Mouse (Mus musculus) lung, embryonic 16.5 days (tissue): Measurements from ENCODE around the gene Prr5. TPM values are rescaled to one million over a fixed set of nuclear protein-coding genes. Genes with fewer than 3 reads are reported as not detected.

ENCODE experiments used
- ATAC-seq: fragments of 200-750 bp; cut with Nextera tagmentation; 2 replicates; pipeline ENCODE4 v1.8.0; 2017; ENCODE audit warnings: low read depth, mild to moderate bottlenecking, moderate library complexity
- H3K27ac ChIP-seq: fragments of 300-500 bp; sonication (generic); 2 replicates; pipeline ENCODE4 v1.5.1; 2014; ENCODE audit warnings: mild to moderate bottlenecking, control low read depth, low read length
- H3K27me3 ChIP-seq: fragments of 300-500 bp; sonication (generic); 2 replicates; pipeline ENCODE4 v1.6.1; 2014; ENCODE audit warnings: low read depth, low read length, mixed read lengths; ENCODE audit not compliant: control insufficient read depth, insufficient read depth
- H3K36me3 ChIP-seq: fragments of 300-500 bp; sonication (generic); 2 replicates; pipeline ENCODE4 v1.6.1; 2014; ENCODE audit warnings: low read length; ENCODE audit not compliant: control insufficient read depth, insufficient read depth
- H3K4me1 ChIP-seq: fragments of 300-500 bp; sonication (generic); replicated peaks from 2 replicates; pipeline ENCODE4 v1.6.1; 2014; ENCODE audit warnings: low read length, mixed read lengths; ENCODE audit not compliant: control insufficient read depth, insufficient read depth
- H3K4me2 ChIP-seq: fragments of 300-500 bp; sonication (generic); 2 replicates; pipeline ENCODE4 v1.6.1; 2014; ENCODE audit warnings: low read depth, low read length, control low read depth
- H3K4me3 ChIP-seq: fragments of 300-500 bp; sonication (generic); 2 replicates; pipeline ENCODE4 v1.5.1; 2014; ENCODE audit warnings: mild to moderate bottlenecking, low read length, control low read depth
- H3K9ac ChIP-seq: fragments of 300-500 bp; sonication (generic); 2 replicates; pipeline ENCODE4 v1.6.1; 2014; ENCODE audit warnings: low read length, control low read depth
- H3K9me3 ChIP-seq: fragments of 300-500 bp; sonication (generic); 2 replicates; pipeline ENCODE4 v1.6.1; 2016; ENCODE audit warnings: low read length; ENCODE audit not compliant: control insufficient read depth
- WGBS: fragments of 180-500 bp; shearing (Covaris S2); extraction: QIAGEN DNeasy Blood & Tissue Kit; methylation state at CpG from one replicate; pipeline ENCODE4 v1.1.7; 2014; 5-methylcytosine and 5-hydroxymethylcytosine counted together
- polyA plus RNA-seq: library from polyadenylated mRNA; unstranded; fragments of >200 nt; fragmentation: Nextera tagmentation; extraction: Ambion mirVana; gene quantifications from 2 replicates; pipeline ENCODE4 v1.2.1, GENCODE M21; 2015

The Prr5 gene
- polyA plus RNA-seq, 1 experiment from 2014 or later = 18.3 TPM

DNA sequence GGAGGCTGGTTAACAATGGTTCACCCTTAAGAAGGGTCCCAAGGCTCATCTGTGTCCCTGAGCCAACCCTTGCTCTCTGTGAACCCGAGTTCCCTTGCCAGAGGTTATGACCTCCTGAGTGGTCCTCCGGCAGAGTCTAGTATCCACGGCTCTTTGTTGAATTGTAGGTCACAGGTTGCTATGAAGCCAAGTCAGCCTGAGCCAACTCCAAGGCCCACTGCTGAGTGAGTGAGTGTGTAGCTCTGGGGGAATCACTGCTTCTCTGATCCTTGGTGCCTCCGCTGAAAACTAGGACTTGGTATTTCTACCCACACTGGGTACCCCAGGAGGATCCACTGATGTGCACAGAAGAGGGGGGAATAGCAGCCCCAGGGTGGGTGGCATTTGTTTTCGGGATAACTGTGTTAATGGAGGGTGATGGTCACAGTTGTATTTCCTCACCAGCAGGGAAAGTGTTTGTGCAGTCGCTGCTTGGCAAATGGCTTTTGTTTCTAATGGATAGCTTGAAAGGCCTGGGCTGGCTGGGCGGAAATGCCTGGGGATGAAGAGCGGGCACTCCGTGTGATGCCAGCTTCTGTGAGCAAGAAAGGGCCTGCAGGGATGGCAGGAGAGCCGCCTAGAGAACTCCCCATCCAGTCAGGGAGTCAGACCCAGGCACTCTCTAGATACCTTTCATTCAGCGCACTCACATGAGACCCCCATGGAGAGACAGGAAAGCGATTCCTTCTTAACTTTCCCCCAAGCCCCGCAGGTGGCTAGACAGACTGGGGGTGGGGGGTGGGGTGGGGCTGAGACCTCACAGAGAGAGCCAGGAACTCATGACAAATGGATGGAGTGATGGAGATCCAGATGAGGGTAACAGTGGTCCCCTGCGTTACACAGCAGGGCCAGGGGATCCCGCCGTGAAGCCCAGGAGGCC lies 4.6 kb upstream of the Prr5 start:
- no peaks in the 10 kb centered on the region for H3K9me3 ChIP-seq
- H3K4me2 ChIP-seq = no peak overlapping the region
- ATAC-seq = no peak
- H3K4me1 ChIP-seq = peaks cover 11% of the 10 kb centered on the region
- H3K27ac ChIP-seq = no peak overlapping the region
- no peak overlapping the region for H3K4me3 ChIP-seq
- no peaks in the 10 kb centered on the region for H3K36me3 ChIP-seq
- 42% methylated on average over 16 of the region's 16 CpGs for WGBS
- H3K27me3 ChIP-seq = peaks cover 2% of the 10 kb centered on the region; the same call in 1 of the 2 replicates
- no peak overlapping the region for H3K9ac ChIP-seq

DNA sequence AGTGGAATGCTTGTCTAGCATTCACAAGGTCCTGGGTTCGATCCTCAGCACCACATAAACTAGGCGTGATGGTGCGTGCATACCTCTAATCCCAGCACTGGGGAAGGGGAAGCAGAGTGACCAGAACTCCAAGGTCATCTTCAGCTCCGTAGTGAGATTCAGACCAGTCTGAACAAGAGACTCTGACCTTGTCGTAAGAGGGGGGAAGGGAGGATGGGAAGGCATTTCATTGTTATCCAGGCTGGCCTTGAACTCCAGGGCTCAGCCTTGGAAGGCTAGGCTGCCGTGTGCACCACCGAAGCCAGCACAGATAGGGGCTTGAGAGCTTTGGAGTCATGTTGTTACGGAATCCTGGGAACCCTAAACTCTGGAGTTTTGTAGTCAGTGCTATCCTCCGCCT lies 3.8 kb upstream of the Prr5 start:
- Histone ChIP-seq H3K9me3 (no peaks in the 10 kb centered on the region), H3K36me3 (no peaks in the 10 kb centered on the region), H3K4me2 (no peak overlapping the region), H3K9ac (no peak overlapping the region), H3K27me3 (peaks cover 2% of the 10 kb centered on the region; the same call in 1 of the 2 replicates), H3K4me1 (peaks cover 11% of the 10 kb centered on the region), H3K27ac (no peak overlapping the region), H3K4me3 (no peak overlapping the region)
- WGBS = 67% methylated on average over 9 of the region's 9 CpGs
- ATAC-seq = no peak

DNA sequence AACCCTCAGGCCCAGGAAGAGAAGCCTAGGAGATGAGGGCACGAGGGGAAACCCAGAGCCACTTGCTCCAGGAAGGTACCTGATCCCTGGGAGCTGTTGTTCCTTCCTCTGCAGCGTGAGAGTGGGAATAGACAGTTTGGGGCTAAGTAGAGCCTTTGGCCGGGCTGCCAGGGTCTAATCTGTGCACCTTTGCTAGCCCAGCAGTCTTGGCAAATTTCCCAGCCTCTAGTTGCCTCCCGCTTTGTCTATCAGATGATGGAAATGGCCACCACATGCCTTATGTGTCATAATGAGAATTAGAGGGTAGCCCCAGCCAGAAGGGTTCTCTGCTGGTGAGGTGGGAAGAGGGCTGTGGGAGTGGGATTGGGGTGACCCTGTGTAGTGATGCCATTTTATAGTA lies 3.4 kb upstream of the Prr5 start:
- no peak overlapping the region for H3K27ac ChIP-seq
- 38% methylated on average over 4 of the region's 4 CpGs for WGBS
- H3K9ac ChIP-seq = no peak overlapping the region
- peaks cover 2% of the 10 kb centered on the region; the same call in 1 of the 2 replicates for H3K27me3 ChIP-seq
- no peak overlapping the region for H3K4me2 ChIP-seq
- no peak for ATAC-seq
- no peak overlapping the region for H3K4me3 ChIP-seq
- no peaks in the 10 kb centered on the region for H3K9me3 ChIP-seq
- no peaks in the 10 kb centered on the region for H3K36me3 ChIP-seq
- peaks cover 11% of the 10 kb centered on the region for H3K4me1 ChIP-seq

DNA sequence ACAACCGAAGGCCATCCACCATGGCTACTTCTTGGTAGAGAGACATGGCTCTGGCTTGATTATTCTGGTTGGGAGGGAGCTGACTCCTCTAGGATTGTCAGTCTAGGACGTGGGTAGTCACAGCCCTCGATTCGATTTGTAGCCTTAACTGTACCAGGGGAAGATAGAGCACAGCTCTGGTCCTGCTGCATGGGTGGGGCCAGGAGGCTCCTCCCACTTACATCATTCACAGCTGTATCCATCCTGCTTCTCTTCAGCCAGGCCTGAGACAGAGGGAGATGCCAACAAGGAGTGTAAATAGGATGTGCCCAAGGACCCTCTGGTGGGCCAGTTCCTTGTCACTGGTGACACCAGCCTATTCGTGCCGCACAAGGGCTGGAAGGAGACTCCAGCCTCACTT lies 1.8 kb upstream of the Prr5 start:
- H3K4me2 ChIP-seq = no peak overlapping the region
- no peak overlapping the region for H3K27ac ChIP-seq
- peaks cover 13% of the 10 kb centered on the region for H3K4me1 ChIP-seq
- peaks cover 2% of the 10 kb centered on the region; the same call in 1 of the 2 replicates for H3K27me3 ChIP-seq
- WGBS = 80% methylated on average over 6 of the region's 6 CpGs
- no peak for ATAC-seq
- no peaks in the 10 kb centered on the region for H3K9me3 ChIP-seq
- no peak overlapping the region for H3K9ac ChIP-seq
- H3K4me3 ChIP-seq = no peak overlapping the region
- no peaks in the 10 kb centered on the region for H3K36me3 ChIP-seq

DNA sequence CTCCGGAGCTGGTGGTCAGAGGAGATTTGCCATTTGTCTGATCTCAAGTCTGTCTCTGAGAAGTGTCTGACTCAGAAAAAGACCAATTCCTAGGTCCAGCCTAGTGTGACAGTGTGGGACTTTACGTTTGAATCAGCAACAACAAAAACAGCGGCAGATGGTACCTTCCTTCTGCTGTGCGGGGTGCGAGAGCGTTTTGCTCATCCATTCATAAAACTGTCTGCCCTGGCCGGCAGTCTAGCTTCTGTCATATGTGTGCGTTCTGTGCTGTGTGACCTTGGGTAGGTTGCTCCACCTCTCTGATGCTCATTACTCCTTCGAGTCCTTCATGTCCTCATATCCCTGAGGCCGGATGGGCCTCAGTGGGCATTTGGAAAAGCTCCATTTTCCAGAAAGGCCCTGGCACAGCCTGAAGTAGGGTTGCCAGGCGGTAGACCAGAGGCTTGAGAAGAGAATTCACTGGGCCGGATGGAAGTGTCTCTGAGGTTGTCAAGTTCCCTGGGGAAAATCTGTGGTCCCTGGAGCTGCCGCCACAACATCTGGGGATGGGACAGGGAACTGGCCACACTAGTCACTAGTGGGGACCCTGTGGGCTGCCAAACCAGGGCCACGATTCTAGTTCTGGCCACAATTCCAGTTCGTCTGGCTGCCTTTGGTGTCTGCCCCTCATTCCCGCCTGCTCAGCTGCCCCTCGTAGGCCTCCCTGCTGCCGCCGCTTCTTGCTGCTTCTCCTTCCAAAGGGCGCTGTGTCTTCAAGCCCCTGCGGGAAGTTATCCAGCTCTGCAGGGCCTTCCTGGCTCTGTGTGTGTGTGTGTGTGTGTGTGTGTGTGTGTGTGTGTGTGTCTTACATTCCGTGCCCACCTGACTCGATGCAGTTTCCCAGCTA lies 594 bp downstream of the Prr5 start:
- Histone ChIP-seq H3K4me2 (no peak overlapping the region), H3K4me1 (peaks cover 3% of the 10 kb centered on the region; the same call in 1 of the 2 replicates), H3K9me3 (no peaks in the 10 kb centered on the region), H3K4me3 (no peak overlapping the region), H3K36me3 (no peaks in the 10 kb centered on the region), H3K27ac (no peak overlapping the region), H3K27me3 (no peaks in the 10 kb centered on the region; the same call in 1 of the 2 replicates), H3K9ac (no peak overlapping the region)
- WGBS = 78% methylated on average over 23 of the region's 23 CpGs
- no peak for ATAC-seq

DNA sequence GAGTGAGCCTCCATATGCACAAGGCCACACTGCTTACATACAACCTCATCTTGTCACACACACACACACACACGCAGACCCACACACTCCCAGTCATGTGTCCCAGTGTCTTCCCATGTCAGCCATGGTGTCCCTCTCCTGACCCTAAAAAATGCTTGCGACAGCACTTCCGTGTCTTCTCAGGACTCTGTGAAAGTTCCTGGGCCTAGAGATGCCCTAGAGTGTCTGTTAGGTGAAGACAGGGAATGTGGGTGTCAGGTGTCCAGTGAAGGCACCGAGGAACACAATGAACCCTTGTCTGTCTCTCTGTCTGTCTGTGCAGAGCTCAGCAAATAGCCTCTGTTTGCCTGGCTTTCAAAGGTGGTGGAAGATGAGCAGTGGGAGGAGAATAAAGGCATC lies 1.2 kb downstream of the Prr5 start:
- Histone ChIP-seq H3K4me1 (peaks cover 3% of the 10 kb centered on the region; the same call in 1 of the 2 replicates), H3K27ac (no peak overlapping the region), H3K36me3 (no peaks in the 10 kb centered on the region), H3K4me3 (no peak overlapping the region), H3K27me3 (no peaks in the 10 kb centered on the region), H3K9ac (no peak overlapping the region), H3K4me2 (no peak overlapping the region), H3K9me3 (no peaks in the 10 kb centered on the region)
- no peak for ATAC-seq
- WGBS = 62% methylated on average over 4 of the region's 4 CpGs

DNA sequence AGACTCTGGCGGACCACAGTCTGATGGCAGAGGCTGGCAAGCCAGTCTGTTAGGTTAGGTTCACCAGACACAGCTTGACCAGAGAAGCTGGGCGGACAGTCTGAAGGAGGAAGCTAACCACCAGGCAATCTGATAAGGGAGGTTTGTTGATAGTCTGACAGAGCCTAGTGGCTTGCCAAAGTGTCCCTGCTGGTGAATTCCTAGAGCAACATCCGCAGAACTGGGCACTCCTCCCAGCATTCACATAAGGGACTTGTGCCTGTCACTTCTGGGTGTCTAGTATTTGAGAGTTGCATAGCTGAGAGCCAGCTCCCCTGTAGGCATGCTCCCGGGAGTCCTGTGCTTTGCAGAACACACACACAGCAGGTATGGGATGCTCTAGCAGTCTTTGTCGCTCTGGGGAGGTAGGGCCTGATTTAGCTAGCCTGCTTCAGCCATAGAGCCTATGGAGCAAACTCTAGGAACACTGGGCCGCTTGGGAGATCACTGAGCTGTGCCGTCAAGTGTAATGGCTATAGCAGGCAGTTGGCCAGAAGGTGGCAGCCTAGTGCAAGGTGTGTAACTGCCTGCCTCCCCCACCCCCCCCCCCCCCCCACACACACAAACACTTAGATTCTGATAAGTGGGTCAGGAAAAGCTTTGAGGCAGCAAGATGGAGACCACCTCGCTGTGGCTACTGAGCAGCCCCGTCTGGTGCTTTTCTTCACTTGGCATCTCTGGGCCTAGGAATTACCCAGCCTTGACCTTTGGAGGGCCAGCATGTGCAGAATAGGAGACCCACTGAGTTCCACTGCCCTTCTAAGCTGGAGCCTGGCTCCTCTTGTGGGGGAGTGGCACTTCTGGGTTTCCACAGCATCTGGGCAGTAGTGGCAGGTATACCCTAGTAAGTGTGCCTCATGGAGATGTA lies 2.2 kb downstream of the Prr5 start:
- Histone ChIP-seq H3K9me3 (no peaks in the 10 kb centered on the region), H3K4me3 (no peak overlapping the region), H3K27ac (no peak overlapping the region), H3K27me3 (no peaks in the 10 kb centered on the region), H3K36me3 (no peaks in the 10 kb centered on the region), H3K4me2 (no peak overlapping the region), H3K4me1 (peaks cover 3% of the 10 kb centered on the region; the same call in 1 of the 2 replicates), H3K9ac (no peak overlapping the region)
- ATAC-seq = peak; percentile 69
- 31% methylated on average over 9 of the region's 9 CpGs for WGBS

DNA sequence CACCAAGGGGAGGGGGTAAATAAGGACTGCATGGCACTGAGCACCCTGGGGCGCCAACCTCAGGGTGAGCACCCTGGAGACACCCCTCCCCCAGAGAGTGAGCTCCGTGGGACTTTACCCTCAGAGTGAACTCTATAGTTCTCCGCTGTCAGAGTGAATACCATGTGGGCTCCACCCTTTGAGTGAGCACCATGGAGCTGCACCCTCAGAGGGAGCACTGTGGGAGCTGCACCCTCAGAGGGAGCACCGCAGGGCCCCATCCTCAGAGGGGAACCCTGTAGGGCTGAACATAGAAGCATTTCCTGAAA lies 2.8 kb downstream of the Prr5 start:
- WGBS = 79% methylated on average over 4 of the region's 4 CpGs
- Histone ChIP-seq H3K27me3 (no peaks in the 10 kb centered on the region), H3K27ac (no peak overlapping the region), H3K9me3 (no peaks in the 10 kb centered on the region), H3K36me3 (no peaks in the 10 kb centered on the region), H3K9ac (no peak overlapping the region), H3K4me1 (peaks cover 3% of the 10 kb centered on the region; the same call in 1 of the 2 replicates), H3K4me3 (no peak overlapping the region), H3K4me2 (no peak overlapping the region)
- peak; percentile 6; the same call in 1 of the 2 replicates for ATAC-seq
